Mouse (Mus musculus): ENCODE results near the gene Abcc5.

GRCm38 (mm10) chr16:20415211-20415610 is 11.0 kb downstream of the Abcc5 start:
- no peak for TF ChIP-seq CTCF (IDR thresholded peaks at IDR 0.05; ENCODE audit: extremely low read depth, insufficient read length, insufficient replicate concordance, low read depth, low read length)
- TF ChIP-seq POLR2A (IDR thresholded peaks at IDR 0.05; ENCODE audit: low read depth, low read length) = no peak
